Mouse (Mus musculus): ENCODE data around the gene Clec10a. TPM values are rescaled to one million over a fixed set of nuclear protein-coding genes. Genes with fewer than 3 reads are reported as not detected.

Clec10a gene
- polyA plus RNA-seq, 1 experiment from 2014 or later, result 0.59 TPM

- peaks cover 38% of the 10 kb centered on the region for H3K4me1 ChIP-seq (replicated peaks)
- H3K36me3 ChIP-seq, result peaks cover 17% of the 10 kb centered on the region
- peak overlapping the region; percentile 90 for H3K4me2 ChIP-seq (replicated peaks)
- H3K27ac ChIP-seq, result peak overlapping the region; percentile 85
- WGBS, result under 1% methylated on average over 24 of the region's 24 CpGs
- H3K9me3 ChIP-seq, result no peaks in the 10 kb centered on the region
- peak overlapping the region; percentile 90 for H3K9ac ChIP-seq (replicated peaks)
- no peak for ATAC-seq
- peaks cover 42% of the 10 kb centered on the region for H3K27me3 ChIP-seq
- peak overlapping the region; percentile 52 for H3K4me3 ChIP-seq (replicated peaks)
Observed at GRCm38 (mm10) chr11:70220323-70220722, 64.3 kb downstream of the Clec10a start.

Other genes starting within 250 kb of the Clec10a start
- gene Gps2, start 242.3 kb upstream of the Clec10a start, polyA plus RNA-seq (2015; fragmentation: Nextera tagmentation; extraction: Ambion mirVana), result 81.9 and 87.0 TPM in 2 replicates
- gene Eif5a, start 234.2 kb upstream of the Clec10a start, polyA plus RNA-seq (2015; fragmentation: Nextera tagmentation; extraction: Ambion mirVana), result 1,160 and 1,188 TPM in 2 replicates
- 3.9 and 4.2 TPM in 2 replicates for gene Ybx2, start 220.4 kb upstream of the Clec10a start, polyA plus RNA-seq (2015; fragmentation: Nextera tagmentation; extraction: Ambion mirVana)
- gene Slc2a4, start 208.0 kb upstream of the Clec10a start, polyA plus RNA-seq (2015; fragmentation: Nextera tagmentation; extraction: Ambion mirVana), result 4.3 and 4.4 TPM in 2 replicates
- gene Cldn7, start 191.4 kb upstream of the Clec10a start, polyA plus RNA-seq (2015; fragmentation: Nextera tagmentation; extraction: Ambion mirVana), result 0.32 and 1.1 TPM in 2 replicates
- gene Ctdnep1, start 175.0 kb upstream of the Clec10a start, polyA plus RNA-seq (2015; fragmentation: Nextera tagmentation; extraction: Ambion mirVana), result 22.9 and 23.8 TPM in 2 replicates
- gene Elp5, start 173.7 kb upstream of the Clec10a start, polyA plus RNA-seq (2015; fragmentation: Nextera tagmentation; extraction: Ambion mirVana), result 156 and 158 TPM in 2 replicates
- gene Gabarap, start 165.1 kb upstream of the Clec10a start, polyA plus RNA-seq (2015; fragmentation: Nextera tagmentation; extraction: Ambion mirVana), result 611 and 625 TPM in 2 replicates
- gene Phf23, start 160.4 kb upstream of the Clec10a start, polyA plus RNA-seq (2015; fragmentation: Nextera tagmentation; extraction: Ambion mirVana), result 74.2 and 82.2 TPM in 2 replicates
- 27.6 and 35.4 TPM in 2 replicates for gene Dvl2, start 155.6 kb upstream of the Clec10a start, polyA plus RNA-seq (2015; fragmentation: Nextera tagmentation; extraction: Ambion mirVana)
- gene Acadvl, start 140.8 kb upstream of the Clec10a start, polyA plus RNA-seq (2015; fragmentation: Nextera tagmentation; extraction: Ambion mirVana), result 48.4 and 51.7 TPM in 2 replicates
- gene Dlg4, start 139.3 kb upstream of the Clec10a start, polyA plus RNA-seq (2015; fragmentation: Nextera tagmentation; extraction: Ambion mirVana), result 34.9 and 37.2 TPM in 2 replicates
- gene Asgr1, start 102.1 kb upstream of the Clec10a start, polyA plus RNA-seq (2015; fragmentation: Nextera tagmentation; extraction: Ambion mirVana), result 0.97 and 1.1 TPM in 2 replicates
- not detected in 2 replicates for gene Asgr2, start 63.6 kb upstream of the Clec10a start, polyA plus RNA-seq (2015; fragmentation: Nextera tagmentation; extraction: Ambion mirVana)
- 0.39 and 0.66 TPM in 2 replicates for gene Mgl2, start 25.9 kb upstream of the Clec10a start, polyA plus RNA-seq (2015; fragmentation: Nextera tagmentation; extraction: Ambion mirVana)
- 1.9 and 2.4 TPM in 2 replicates for gene Slc16a11, start 56.6 kb downstream of the Clec10a start, polyA plus RNA-seq (2015; fragmentation: Nextera tagmentation; extraction: Ambion mirVana)
- gene Slc16a13, start 64.9 kb downstream of the Clec10a start, polyA plus RNA-seq (2015; fragmentation: Nextera tagmentation; extraction: Ambion mirVana), result 17.7 and 18.7 TPM in 2 replicates
- 3.9 and 4.3 TPM in 2 replicates for gene Bcl6b, start 73.6 kb downstream of the Clec10a start, polyA plus RNA-seq (2015; fragmentation: Nextera tagmentation; extraction: Ambion mirVana)
- 193 and 201 TPM in 2 replicates for gene 0610010K14Rik, start 81.7 kb downstream of the Clec10a start, polyA plus RNA-seq (2015; fragmentation: Nextera tagmentation; extraction: Ambion mirVana)
- 15.0 and 15.8 TPM in 2 replicates for gene Gm21988, start 83.6 kb downstream of the Clec10a start, polyA plus RNA-seq (2015; fragmentation: Nextera tagmentation; extraction: Ambion mirVana)
- gene Rnasek, start 83.6 kb downstream of the Clec10a start, polyA plus RNA-seq (2015; fragmentation: Nextera tagmentation; extraction: Ambion mirVana), result 289 and 304 TPM in 2 replicates
- gene Alox12, start 99.2 kb downstream of the Clec10a start, polyA plus RNA-seq (2015; fragmentation: Nextera tagmentation; extraction: Ambion mirVana), result 0.57 and 1.2 TPM in 2 replicates
- gene Alox12e, start 166.4 kb downstream of the Clec10a start, polyA plus RNA-seq (2015; fragmentation: Nextera tagmentation; extraction: Ambion mirVana), result 0.07 TPM in 1 of 2 replicates, not detected in the other
- gene Alox15, start 195.8 kb downstream of the Clec10a start, polyA plus RNA-seq (2015; fragmentation: Nextera tagmentation; extraction: Ambion mirVana), result not detected in 2 replicates

Measured in midbrain, embryonic 13.5 days (tissue).